Mouse (Mus musculus) intestine, embryonic 14.5 days (tissue): ENCODE data around the gene Ccdc12. TPM values are rescaled to one million over a fixed set of nuclear protein-coding genes. Genes with fewer than 3 reads are reported as not detected.

Experiments used
- ATAC-seq: fragments of 200-750 bp; cut with Nextera tagmentation; replicated peaks from 2 replicates; pipeline ENCODE4 v1.8.0; 2017; ENCODE audit warnings: low read depth, moderate number of reproducible peaks, moderate TSS enrichment, moderate library complexity; ENCODE audit not compliant: low FRiP score, low TSS enrichment
- DNase-seq: peaks from one replicate; pipeline ENCODE4 v3.0.0-alpha.2; 2018; ENCODE audit warnings: low spot score
- H3K27ac ChIP-seq: fragments of 300-500 bp; sonication (generic); 2 replicates; pipeline ENCODE4 v1.5.1; 2014; ENCODE audit warnings: low read depth, mild to moderate bottlenecking, control low read depth
- H3K27me3 ChIP-seq: fragments of 300-500 bp; sonication (generic); replicated peaks from 2 replicates; pipeline ENCODE4 v1.6.1; 2014; ENCODE audit warnings: low read length, control low read depth; ENCODE audit not compliant: control insufficient read depth, insufficient read depth
- H3K36me3 ChIP-seq: fragments of 300-500 bp; sonication (generic); 2 replicates; pipeline ENCODE4 v1.6.1; 2014; ENCODE audit warnings: low read length, control low read depth; ENCODE audit not compliant: control insufficient read depth, insufficient read depth
- H3K4me1 ChIP-seq: fragments of 300-500 bp; sonication (generic); replicated peaks from 2 replicates; pipeline ENCODE4 v1.6.1; 2014; ENCODE audit warnings: low read length, control low read depth, mixed read lengths; ENCODE audit not compliant: control insufficient read depth, insufficient read depth
- H3K4me2 ChIP-seq: fragments of 300-500 bp; sonication (generic); 2 replicates; pipeline ENCODE4 v1.6.1; 2014; ENCODE audit warnings: low read length
- H3K4me3 ChIP-seq: fragments of 300-500 bp; sonication (generic); 2 replicates; pipeline ENCODE4 v1.5.1; 2014; ENCODE audit warnings: low read depth, low read length, control low read depth, mixed read lengths
- H3K9ac ChIP-seq: fragments of 300-500 bp; sonication (generic); 2 replicates; pipeline ENCODE4 v1.6.1; 2014; ENCODE audit warnings: mild to moderate bottlenecking, low read length
- H3K9me3 ChIP-seq: fragments of 300-500 bp; sonication (generic); 2 replicates; pipeline ENCODE4 v1.6.1; 2016; ENCODE audit warnings: low read length, control low read depth; ENCODE audit not compliant: control insufficient read depth
- WGBS: fragments of 180-500 bp; shearing (Covaris S2); extraction: QIAGEN DNeasy Blood & Tissue Kit; methylation state at CpG from one replicate; pipeline ENCODE4 v1.1.7; 2014; 5-methylcytosine and 5-hydroxymethylcytosine counted together
- polyA plus RNA-seq: library from polyadenylated mRNA; unstranded; fragments of >200 nt; fragmentation: Nextera tagmentation; extraction: Ambion mirVana; gene quantifications from 2 replicates; pipeline ENCODE4 v1.2.1, GENCODE M21; 2014

The Ccdc12 gene
- polyA plus RNA-seq, 1 experiment from 2014 or later = 177 TPM

GRCm38 (mm10) chr9:110722060-110722459 is 65.8 kb downstream of the Ccdc12 start:
- Histone ChIP-seq H3K27ac (no peak overlapping the region), H3K4me1 (peaks cover 4% of the 10 kb centered on the region; the same call in 1 of the 2 replicates), H3K36me3 (peaks cover 37% of the 10 kb centered on the region), H3K27me3 (no peaks in the 10 kb centered on the region), H3K4me2 (no peak overlapping the region), H3K9ac (no peak overlapping the region), H3K9me3 (no peaks in the 10 kb centered on the region), H3K4me3 (no peak overlapping the region)
- no peak for ATAC-seq
- no peak for DNase-seq
- 85% methylated on average over 10 of the region's 10 CpGs for WGBS

- no peaks in the 10 kb centered on the region for H3K9me3 ChIP-seq
- no peak overlapping the region for H3K4me3 ChIP-seq
- ATAC-seq (no peak), DNase-seq (no peak)
- WGBS = 24% methylated on average over 9 of the region's 9 CpGs
- H3K36me3 ChIP-seq = peaks cover 64% of the 10 kb centered on the region
- no peaks in the 10 kb centered on the region for H3K4me1 ChIP-seq
- H3K27me3 ChIP-seq = 0 out of 2 replicates have a peak, but pooled peaks cover 6% of the 10 kb centered on the region
- H3K9ac ChIP-seq = no peak overlapping the region
- H3K4me2 ChIP-seq = no peak overlapping the region
- no peak overlapping the region for H3K27ac ChIP-seq
These were observed 69.4 kb downstream of the Ccdc12 start for GRCm38 (mm10) chr9:110725721-110726135.

- H3K4me2 ChIP-seq = no peak overlapping the region; the same call in 1 of the 2 replicates
- no peak overlapping the region for H3K4me3 ChIP-seq
- WGBS = 29% methylated on average over 33 of the region's 33 CpGs
- peaks cover 60% of the 10 kb centered on the region for H3K36me3 ChIP-seq
- no peak for ATAC-seq
- H3K9me3 ChIP-seq = no peaks in the 10 kb centered on the region
- peaks cover under 1% of the 10 kb centered on the region for H3K4me1 ChIP-seq
- no peak for DNase-seq
- 0 out of 2 replicates have a peak, but pooled peaks cover 6% of the 10 kb centered on the region for H3K27me3 ChIP-seq
- no peak overlapping the region for H3K27ac ChIP-seq
- no peak overlapping the region for H3K9ac ChIP-seq
These were observed 70.6 kb downstream of the Ccdc12 start for GRCm38 (mm10) chr9:110726867-110727266.

- ATAC-seq (no peak), DNase-seq (peak; percentile 78)
- WGBS = 28% methylated on average over 8 of the region's 8 CpGs
- Histone ChIP-seq H3K4me3 (no peak overlapping the region), H3K9ac (no peak overlapping the region), H3K27ac (no peak overlapping the region), H3K4me1 (peaks cover 23% of the 10 kb centered on the region), H3K9me3 (no peaks in the 10 kb centered on the region), H3K4me2 (no peak overlapping the region), H3K36me3 (peaks cover 40% of the 10 kb centered on the region), H3K27me3 (0 out of 2 replicates have a peak, but pooled peaks cover 6% of the 10 kb centered on the region)
These were observed 73.5 kb downstream of the Ccdc12 start for GRCm38 (mm10) chr9:110729841-110730240.

- ATAC-seq (no peak), DNase-seq (no peak)
- Histone ChIP-seq H3K4me1 (peaks cover 31% of the 10 kb centered on the region), H3K9me3 (no peaks in the 10 kb centered on the region), H3K27ac (no peak overlapping the region), H3K4me3 (no peak overlapping the region), H3K27me3 (0 out of 2 replicates have a peak, but pooled peaks cover 6% of the 10 kb centered on the region), H3K36me3 (peaks cover 29% of the 10 kb centered on the region), H3K4me2 (no peak overlapping the region), H3K9ac (no peak overlapping the region)
- 55% methylated on average over 4 of the region's 4 CpGs for WGBS
These were observed 75.6 kb downstream of the Ccdc12 start for GRCm38 (mm10) chr9:110731859-110732258.

GRCm38 (mm10) chr9:110732623-110733022 is 76.3 kb downstream of the Ccdc12 start:
- Histone ChIP-seq H3K27ac (peak overlapping the region; percentile 24), H3K36me3 (peaks cover 21% of the 10 kb centered on the region), H3K4me2 (peak overlapping the region; percentile 52), H3K4me1 (peaks cover 35% of the 10 kb centered on the region), H3K9me3 (no peaks in the 10 kb centered on the region), H3K9ac (no peak overlapping the region; the same call in 1 of the 2 replicates), H3K4me3 (peak overlapping the region; percentile 27), H3K27me3 (0 out of 2 replicates have a peak, but pooled peaks cover 5% of the 10 kb centered on the region)
- WGBS = under 1% methylated on average over 26 of the region's 26 CpGs
- DNase-seq = peak; percentile 81
- ATAC-seq = peak; percentile 89

- Histone ChIP-seq H3K4me2 (peak overlapping the region; percentile 52), H3K4me3 (peak overlapping the region; percentile 27), H3K9ac (no peak overlapping the region; the same call in 1 of the 2 replicates), H3K9me3 (no peaks in the 10 kb centered on the region), H3K36me3 (peaks cover 17% of the 10 kb centered on the region), H3K27me3 (0 out of 2 replicates have a peak, but pooled peaks cover under 1% of the 10 kb centered on the region), H3K4me1 (peaks cover 35% of the 10 kb centered on the region), H3K27ac (peak overlapping the region; percentile 24)
- DNase-seq (no peak), ATAC-seq (peak; percentile 16; the same call in 1 of the 2 replicates)
- WGBS = 7% methylated on average over 8 of the region's 8 CpGs
These were observed 76.8 kb downstream of the Ccdc12 start for GRCm38 (mm10) chr9:110733102-110733501.

- Histone ChIP-seq H3K4me1 (peaks cover 35% of the 10 kb centered on the region), H3K27ac (no peak overlapping the region), H3K36me3 (peaks cover 14% of the 10 kb centered on the region), H3K4me3 (no peak overlapping the region), H3K9me3 (no peaks in the 10 kb centered on the region), H3K9ac (no peak overlapping the region), H3K27me3 (no peaks in the 10 kb centered on the region), H3K4me2 (no peak overlapping the region)
- 81% methylated on average over 7 of the region's 7 CpGs for WGBS
- ATAC-seq (no peak), DNase-seq (no peak)
These were observed 77.9 kb downstream of the Ccdc12 start for GRCm38 (mm10) chr9:110734154-110734553.

- no peak overlapping the region for H3K4me3 ChIP-seq
- H3K36me3 ChIP-seq = peaks cover 7% of the 10 kb centered on the region; the same call in 1 of the 2 replicates
- H3K4me1 ChIP-seq = peaks cover 41% of the 10 kb centered on the region
- H3K4me2 ChIP-seq = no peak overlapping the region
- WGBS = 46% methylated on average over 9 of the region's 9 CpGs
- H3K27me3 ChIP-seq = 0 out of 2 replicates have a peak, but pooled peaks cover 3% of the 10 kb centered on the region
- H3K27ac ChIP-seq = no peak overlapping the region
- ATAC-seq (no peak), DNase-seq (no peak)
- no peaks in the 10 kb centered on the region for H3K9me3 ChIP-seq
- H3K9ac ChIP-seq = no peak overlapping the region
These were observed 80.1 kb downstream of the Ccdc12 start for GRCm38 (mm10) chr9:110736362-110736761.
